Mouse (Mus musculus): ENCODE data around the gene Ptrh1. TPM values are rescaled to one million over a fixed set of nuclear protein-coding genes. Genes with fewer than 3 reads are reported as not detected.

Ptrh1 gene
- polyA plus RNA-seq, 1 experiment from 2014 or later, result 1.1 TPM

GRCm38 (mm10) chr2:32816946-32817581 is 41.5 kb downstream of the Ptrh1 start:
- WGBS (ENCODE audit: insufficient replicate concordance), result 75% methylated on average over 17 of the region's 17 CpGs
- H3K4me3 ChIP-seq (ENCODE audit: low read depth, low read length), result no peak overlapping the region
- no peaks in the 10 kb centered on the region; the same call in 1 of the 2 replicates for H3K4me1 ChIP-seq (ENCODE audit: insufficient read depth)
- no peaks in the 10 kb centered on the region for H3K27me3 ChIP-seq (ENCODE audit: insufficient read depth, low read length)
- TF ChIP-seq CTCF (IDR thresholded peaks at IDR 0.05; ENCODE audit: low read depth) (no peak), EP300 (IDR thresholded peaks at IDR 0.05; ENCODE audit: low read depth) (no peak)
- H3K4me2 ChIP-seq (ENCODE audit: low read depth, low read length), result no peak overlapping the region
- H3K27ac ChIP-seq (ENCODE audit: low read depth), result no peak overlapping the region
- 0 out of 2 replicates have a peak, but pooled peaks cover 3% of the 10 kb centered on the region for H3K36me3 ChIP-seq (replicated peaks; ENCODE audit: insufficient read depth, low read length)
- H3K9ac ChIP-seq (replicated peaks), result no peak overlapping the region
- DNase-seq (no peak), ATAC-seq (no peak)
- no peaks in the 10 kb centered on the region for H3K9me3 ChIP-seq (ENCODE audit: low read length)

- H3K36me3 ChIP-seq (replicated peaks; ENCODE audit: insufficient read depth, low read length), result 0 out of 2 replicates have a peak, but pooled peaks cover 3% of the 10 kb centered on the region
- WGBS (ENCODE audit: insufficient replicate concordance), result 81% methylated on average over 7 of the region's 7 CpGs
- no peak overlapping the region for H3K27ac ChIP-seq (ENCODE audit: low read depth)
- no peak overlapping the region for H3K4me3 ChIP-seq (ENCODE audit: low read depth, low read length)
- DNase-seq (no peak), ATAC-seq (no peak)
- H3K4me2 ChIP-seq (ENCODE audit: low read depth, low read length), result no peak overlapping the region
- TF ChIP-seq EP300 (IDR thresholded peaks at IDR 0.05; ENCODE audit: low read depth) (no peak), CTCF (IDR thresholded peaks at IDR 0.05; ENCODE audit: low read depth) (no peak)
- H3K27me3 ChIP-seq (ENCODE audit: insufficient read depth, low read length), result no peaks in the 10 kb centered on the region
- H3K9me3 ChIP-seq (ENCODE audit: low read length), result no peaks in the 10 kb centered on the region
- H3K4me1 ChIP-seq (ENCODE audit: insufficient read depth), result no peaks in the 10 kb centered on the region; the same call in 1 of the 2 replicates
- no peak overlapping the region for H3K9ac ChIP-seq (replicated peaks)
Observed at GRCm38 (mm10) chr2:32817589-32817988, 42.0 kb downstream of the Ptrh1 start.

- 91% methylated on average over 5 of the region's 5 CpGs for WGBS (ENCODE audit: insufficient replicate concordance)
- Histone ChIP-seq H3K4me3 (ENCODE audit: low read depth, low read length) (no peak overlapping the region), H3K4me1 (ENCODE audit: insufficient read depth) (peaks cover under 1% of the 10 kb centered on the region; the same call in 1 of the 2 replicates), H3K36me3 (replicated peaks; ENCODE audit: insufficient read depth, low read length) (0 out of 2 replicates have a peak, but pooled peaks cover 3% of the 10 kb centered on the region), H3K4me2 (ENCODE audit: low read depth, low read length) (no peak overlapping the region), H3K27ac (ENCODE audit: low read depth) (no peak overlapping the region), H3K9me3 (ENCODE audit: low read length) (no peaks in the 10 kb centered on the region), H3K27me3 (ENCODE audit: insufficient read depth, low read length) (no peaks in the 10 kb centered on the region), H3K9ac (replicated peaks) (no peak overlapping the region)
- no peak for ATAC-seq
- no peak for DNase-seq
- TF ChIP-seq EP300 (IDR thresholded peaks at IDR 0.05; ENCODE audit: low read depth), result no peak
- no peak for TF ChIP-seq CTCF (IDR thresholded peaks at IDR 0.05; ENCODE audit: low read depth)
Observed at GRCm38 (mm10) chr2:32818208-32818607, 42.6 kb downstream of the Ptrh1 start.

- H3K27ac ChIP-seq (ENCODE audit: low read depth), result no peak overlapping the region
- H3K4me3 ChIP-seq (ENCODE audit: low read depth, low read length), result no peak overlapping the region
- H3K36me3 ChIP-seq (replicated peaks; ENCODE audit: insufficient read depth, low read length), result no peaks in the 10 kb centered on the region
- DNase-seq, result peak; percentile 53
- no peak overlapping the region for H3K4me2 ChIP-seq (ENCODE audit: low read depth, low read length)
- WGBS (ENCODE audit: insufficient replicate concordance), result 49% methylated on average over 11 of the region's 11 CpGs
- H3K4me1 ChIP-seq (ENCODE audit: insufficient read depth), result peaks cover 2% of the 10 kb centered on the region; the same call in 1 of the 2 replicates
- TF ChIP-seq EP300 (IDR thresholded peaks at IDR 0.05; ENCODE audit: low read depth), result no peak
- TF ChIP-seq CTCF (IDR thresholded peaks at IDR 0.05; ENCODE audit: low read depth), result peak; percentile 75
- no peaks in the 10 kb centered on the region for H3K9me3 ChIP-seq (ENCODE audit: low read length)
- H3K27me3 ChIP-seq (ENCODE audit: insufficient read depth, low read length), result no peaks in the 10 kb centered on the region
- peak; percentile 40; the same call in 1 of the 2 replicates for ATAC-seq
- no peak overlapping the region for H3K9ac ChIP-seq (replicated peaks)
Observed at GRCm38 (mm10) chr2:32821041-32821802, 45.6 kb downstream of the Ptrh1 start.

- Histone ChIP-seq H3K27me3 (ENCODE audit: insufficient read depth, low read length) (no peaks in the 10 kb centered on the region), H3K36me3 (replicated peaks; ENCODE audit: insufficient read depth, low read length) (no peaks in the 10 kb centered on the region), H3K27ac (ENCODE audit: low read depth) (0 out of 2 replicates have a peak overlapping the region, but pooled peaks have one; percentile 0), H3K4me1 (ENCODE audit: insufficient read depth) (peaks cover 2% of the 10 kb centered on the region; the same call in 1 of the 2 replicates), H3K9ac (replicated peaks) (no peak overlapping the region; the same call in 1 of the 2 replicates), H3K9me3 (ENCODE audit: low read length) (no peaks in the 10 kb centered on the region), H3K4me2 (ENCODE audit: low read depth, low read length) (no peak overlapping the region), H3K4me3 (ENCODE audit: low read depth, low read length) (no peak overlapping the region)
- WGBS (ENCODE audit: insufficient replicate concordance), result 78% methylated on average over 6 of the region's 6 CpGs
- DNase-seq, result no peak
- TF ChIP-seq EP300 (IDR thresholded peaks at IDR 0.05; ENCODE audit: low read depth) (no peak), CTCF (IDR thresholded peaks at IDR 0.05; ENCODE audit: low read depth) (no peak)
- no peak for ATAC-seq
Observed at GRCm38 (mm10) chr2:32822643-32823042, 47.1 kb downstream of the Ptrh1 start.

GRCm38 (mm10) chr2:32823153-32823552 is 47.6 kb downstream of the Ptrh1 start:
- DNase-seq (no peak), ATAC-seq (peak; percentile 21; the same call in 1 of the 2 replicates)
- Histone ChIP-seq H3K4me3 (ENCODE audit: low read depth, low read length) (no peak overlapping the region), H3K9ac (replicated peaks) (no peak overlapping the region; the same call in 1 of the 2 replicates), H3K27ac (ENCODE audit: low read depth) (0 out of 2 replicates have a peak overlapping the region, but pooled peaks have one; percentile 39), H3K36me3 (replicated peaks; ENCODE audit: insufficient read depth, low read length) (no peaks in the 10 kb centered on the region), H3K27me3 (ENCODE audit: insufficient read depth, low read length) (no peaks in the 10 kb centered on the region), H3K4me2 (ENCODE audit: low read depth, low read length) (no peak overlapping the region), H3K9me3 (ENCODE audit: low read length) (no peaks in the 10 kb centered on the region), H3K4me1 (ENCODE audit: insufficient read depth) (peaks cover 2% of the 10 kb centered on the region; the same call in 1 of the 2 replicates)
- TF ChIP-seq CTCF (IDR thresholded peaks at IDR 0.05; ENCODE audit: low read depth) (no peak), EP300 (IDR thresholded peaks at IDR 0.05; ENCODE audit: low read depth) (no peak)
- WGBS (ENCODE audit: insufficient replicate concordance), result 63% methylated on average over 11 of the region's 11 CpGs
